In the genomic region with DNA sequence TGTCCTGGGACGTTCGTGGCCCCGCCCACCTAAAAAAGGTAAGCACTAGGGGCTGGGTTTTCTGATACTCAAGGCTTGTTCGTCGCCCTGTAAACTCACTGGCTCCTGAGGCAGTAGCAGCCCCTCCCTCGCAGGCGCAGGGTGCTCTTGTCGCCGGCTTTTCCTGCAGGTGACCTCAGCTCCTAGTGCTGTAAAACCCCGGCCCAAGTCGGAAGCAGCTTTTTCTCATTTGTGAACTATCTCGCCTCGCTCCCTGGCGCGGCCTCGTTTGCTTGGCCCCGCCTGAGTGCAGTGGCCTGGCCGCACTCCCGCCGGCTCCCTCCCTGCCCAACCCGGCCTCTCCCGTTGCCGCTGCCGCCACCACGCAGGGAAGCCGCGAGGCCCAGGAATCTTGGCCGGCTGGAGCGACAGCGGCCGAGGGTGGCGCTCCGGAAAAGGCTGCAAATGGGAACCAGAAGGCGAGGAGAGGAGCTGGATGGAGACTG, we compare ENCODE assay signal across 8 mouse cellular contexts. TPM values are rescaled to one million over a fixed set of nuclear protein-coding genes. Genes with fewer than 3 reads are reported as not detected.
DNase-seq lines count a peak whose midpoint lies in the region; ATAC-seq and TF ChIP-seq lines count a peak whose summit lies in the region.

No protein-coding gene starts in this region.

- H3K36me3 ChIP-seq in hindbrain, embryonic 15.5 days = no peaks in the 10 kb centered on the region
- no peaks in the 10 kb centered on the region for H3K36me3 ChIP-seq in liver, adult 2 months (ENCODE audit: control insufficient read depth, insufficient read depth, low read length)

- no peak for TF ChIP-seq POLR2A in liver, adult 2 months (IDR thresholded peaks at IDR 0.05; ENCODE audit: extremely low read depth, insufficient read depth, low read length)

- H3K4me2 ChIP-seq in hindbrain, embryonic 15.5 days = peak overlapping the region; percentile 66

- peak; percentile 48 to 59 for DNase-seq in layer of hippocampus, postnatal 10 days (ENCODE audit: low spot score in 2 of 2)
- no peak for DNase-seq in layer of hippocampus, adult 9-10 months (ENCODE audit: low spot score)
- peak; percentile 77 for DNase-seq in cerebellum, adult 9-11 months
- peak; percentile 83 for DNase-seq in gastrocnemius, postnatal 10 days
- DNase-seq in liver, adult 2 months (ENCODE audit: extremely low read depth, low read depth, low spot score) = peak; percentile 16
- DNase-seq in naive thymus-derived CD4-positive, alpha-beta T cell, adult 2 months (ENCODE audit: low read depth) = peak; percentile 37
- DNase-seq in urinary bladder, postnatal 36 days (ENCODE audit: low spot score in 2 of 2) = peak; percentile 58 to 76

- no peak overlapping the region for H3K27ac ChIP-seq in hindbrain, embryonic 15.5 days (replicated peaks)
- H3K27ac ChIP-seq in liver, adult 2 months (replicated peaks; ENCODE audit: insufficient read depth, low read depth, low read length) = no peak overlapping the region

- H3K79me2 ChIP-seq in liver, adult 2 months (ENCODE audit: control insufficient read depth, insufficient read depth, low read length) = no peaks in the 10 kb centered on the region

- no peak for TF ChIP-seq CTCF in liver, adult 2 months (IDR thresholded peaks at IDR 0.05; ENCODE audit: low read depth, low read length)

- H3K9ac ChIP-seq in hindbrain, embryonic 15.5 days = peak overlapping the region; percentile 44
- H3K9ac ChIP-seq in liver, adult 2 months (ENCODE audit: low read depth, low read length) = peak overlapping the region; percentile 55

- peak; percentile 47 for ATAC-seq in hindbrain, embryonic 15.5 days (ENCODE audit: low FRiP score, low read depth)

- peak overlapping the region; percentile 32 for H3K4me3 ChIP-seq in hindbrain, embryonic 15.5 days
- H3K4me3 ChIP-seq in liver, adult 2 months (ENCODE audit: insufficient read depth, low read depth, low read length) = peak overlapping the region; percentile 48

- WGBS in hindbrain, embryonic 15.5 days = under 1% methylated on average over 34 of the region's 34 CpGs
- 3% methylated on average over 34 of the region's 34 CpGs for WGBS in liver, adult 2 months

- peaks cover 24% of the 10 kb centered on the region for H3K4me1 ChIP-seq in hindbrain, embryonic 15.5 days (replicated peaks)
- H3K4me1 ChIP-seq in liver, adult 2 months (ENCODE audit: control insufficient read depth, insufficient read depth, low read length) = peaks cover 6% of the 10 kb centered on the region; the same call in 1 of the 2 replicates

- H3K9me3 ChIP-seq in hindbrain, embryonic 15.5 days = no peaks in the 10 kb centered on the region

- peaks cover 61% of the 10 kb centered on the region for H3K27me3 ChIP-seq in hindbrain, embryonic 15.5 days
- H3K27me3 ChIP-seq in liver, adult 2 months (ENCODE audit: control insufficient read depth, insufficient read depth, low read length) = peaks cover 11% of the 10 kb centered on the region; the same call in 1 of the 2 replicates

RNA-seq across cellular contexts. Expression of gene Col8a2, which starts 10.1 kb away (rescaled TPM):
- 1 to 10 TPM; 1.6 to 3.6 TPM for total RNA-seq in layer of hippocampus, postnatal 10 days (2021)
- 1 to 10 TPM; 5.7 to 5.9 TPM for total RNA-seq in gastrocnemius, postnatal 10 days (2021)
- 6.9 and 8.1 TPM in 2 replicates for polyA plus RNA-seq in hindbrain, embryonic 15.5 days (2015; fragmentation: Nextera tagmentation; extraction: Ambion mirVana)
- total RNA-seq in liver, adult 2 months (2014; rRNA removed) = 0.07 and 0.09 TPM in 2 replicates
- 0.10 and 0.17 TPM in 2 replicates for polyA plus RNA-seq in liver, adult 2 months (2012; rRNA removed)

RNA-seq across cellular contexts. Expression of gene Adprhl2, which starts 24.8 kb away (rescaled TPM):
- 10 to 100 TPM; 28.3 to 28.4 TPM for total RNA-seq in layer of hippocampus, postnatal 10 days (2021)
- total RNA-seq in gastrocnemius, postnatal 10 days (2021) = 10 to 100 TPM; 12.9 to 15.7 TPM
- polyA plus RNA-seq in hindbrain, embryonic 15.5 days (2015; fragmentation: Nextera tagmentation; extraction: Ambion mirVana) = 78.6 and 86.1 TPM in 2 replicates
- total RNA-seq in liver, adult 2 months (2014; rRNA removed) = 12.1 and 13.2 TPM in 2 replicates
- polyA plus RNA-seq in liver, adult 2 months (2012; rRNA removed) = 24.4 and 27.6 TPM in 2 replicates

RNA-seq across cellular contexts. Expression of gene Tekt2, which starts 28.8 kb away (rescaled TPM):
- total RNA-seq in layer of hippocampus, postnatal 10 days (2021) = 1 to 10 TPM; 2.0 to 3.0 TPM
- total RNA-seq in gastrocnemius, postnatal 10 days (2021) = 1 to 10 TPM in 1 of 2 experiments, under 1 TPM in 1; 0.80 to 1.5 TPM
- polyA plus RNA-seq in hindbrain, embryonic 15.5 days (2015; fragmentation: Nextera tagmentation; extraction: Ambion mirVana) = 10.7 and 11.4 TPM in 2 replicates
- 0.20 and 0.37 TPM in 2 replicates for total RNA-seq in liver, adult 2 months (2014; rRNA removed)
- 0.20 and 0.43 TPM in 2 replicates for polyA plus RNA-seq in liver, adult 2 months (2012; rRNA removed)

RNA-seq across cellular contexts. Expression of gene Trappc3, which starts 34.5 kb away (rescaled TPM):
- 10 to 100 TPM; 94.9 to 95.2 TPM for total RNA-seq in layer of hippocampus, postnatal 10 days (2021)
- 10 to 100 TPM; 25.7 to 29.2 TPM for total RNA-seq in gastrocnemius, postnatal 10 days (2021)
- 172 and 180 TPM in 2 replicates for polyA plus RNA-seq in hindbrain, embryonic 15.5 days (2015; fragmentation: Nextera tagmentation; extraction: Ambion mirVana)
- 38.2 and 45.8 TPM in 2 replicates for total RNA-seq in liver, adult 2 months (2014; rRNA removed)
- polyA plus RNA-seq in liver, adult 2 months (2012; rRNA removed) = 24.1 and 30.6 TPM in 2 replicates

RNA-seq across cellular contexts. Expression of gene Map7d1, which starts 40.5 kb away (rescaled TPM):
- 100 to 1,000 TPM; 204 to 206 TPM for total RNA-seq in layer of hippocampus, postnatal 10 days (2021)
- 100 to 1,000 TPM; 209 to 239 TPM for total RNA-seq in gastrocnemius, postnatal 10 days (2021)
- polyA plus RNA-seq in hindbrain, embryonic 15.5 days (2015; fragmentation: Nextera tagmentation; extraction: Ambion mirVana) = 82.9 and 97.5 TPM in 2 replicates
- 7.5 and 8.2 TPM in 2 replicates for total RNA-seq in liver, adult 2 months (2014; rRNA removed)
- polyA plus RNA-seq in liver, adult 2 months (2012; rRNA removed) = 18.5 and 19.1 TPM in 2 replicates
